Mouse (Mus musculus): ENCODE measurements around the gene Plcb1. TPM values are rescaled to one million over a fixed set of nuclear protein-coding genes. Genes with fewer than 3 reads are reported as not detected.

The Plcb1 gene
- polyA plus RNA-seq, 1 experiment from 2014 or later = 7.9 TPM

- no peak overlapping the region for H3K4me2 ChIP-seq (ENCODE audit: low read depth, low read length)
- peak; percentile 71 for DNase-seq
- WGBS (ENCODE audit: insufficient replicate concordance) = 40% methylated on average over 3 of the region's 3 CpGs
- H3K9me3 ChIP-seq (ENCODE audit: low read length) = no peaks in the 10 kb centered on the region
- H3K9ac ChIP-seq (replicated peaks) = no peak overlapping the region
- H3K4me1 ChIP-seq (ENCODE audit: insufficient read depth) = peaks cover 4% of the 10 kb centered on the region; the same call in 1 of the 2 replicates
- TF ChIP-seq CTCF (IDR thresholded peaks at IDR 0.05; ENCODE audit: low read depth) = no peak
- peak; percentile 54 for TF ChIP-seq EP300 (IDR thresholded peaks at IDR 0.05; ENCODE audit: low read depth)
- no peak overlapping the region for H3K4me3 ChIP-seq (ENCODE audit: low read depth, low read length)
- no peaks in the 10 kb centered on the region for H3K27me3 ChIP-seq (ENCODE audit: insufficient read depth, low read length)
- H3K27ac ChIP-seq (ENCODE audit: low read depth) = peak overlapping the region; percentile 31
- ATAC-seq = peak; percentile 97
- H3K36me3 ChIP-seq (replicated peaks; ENCODE audit: insufficient read depth, low read length) = no peaks in the 10 kb centered on the region
These were observed 191.0 kb downstream of the Plcb1 start for GRCm38 (mm10) chr2:134976796-134977330.

GRCm38 (mm10) chr2:134977641-134978040, 191.8 kb downstream of the Plcb1 start:
- Histone ChIP-seq H3K9ac (replicated peaks) (no peak overlapping the region), H3K9me3 (ENCODE audit: low read length) (no peaks in the 10 kb centered on the region), H3K36me3 (replicated peaks; ENCODE audit: insufficient read depth, low read length) (no peaks in the 10 kb centered on the region), H3K4me2 (ENCODE audit: low read depth, low read length) (no peak overlapping the region), H3K27ac (ENCODE audit: low read depth) (peak overlapping the region; percentile 31), H3K4me3 (ENCODE audit: low read depth, low read length) (no peak overlapping the region), H3K27me3 (ENCODE audit: insufficient read depth, low read length) (no peaks in the 10 kb centered on the region), H3K4me1 (ENCODE audit: insufficient read depth) (peaks cover 4% of the 10 kb centered on the region; the same call in 1 of the 2 replicates)
- no peak for TF ChIP-seq EP300 (IDR thresholded peaks at IDR 0.05; ENCODE audit: low read depth)
- no peak for TF ChIP-seq CTCF (IDR thresholded peaks at IDR 0.05; ENCODE audit: low read depth)
- no peak for DNase-seq
- WGBS (ENCODE audit: insufficient replicate concordance) = 66% methylated on average over 1 of the region's 1 CpGs
- ATAC-seq = no peak

GRCm38 (mm10) chr2:134981394-134981793, 195.5 kb downstream of the Plcb1 start:
- H3K4me1 ChIP-seq (ENCODE audit: insufficient read depth) = no peaks in the 10 kb centered on the region
- no peaks in the 10 kb centered on the region for H3K9me3 ChIP-seq (ENCODE audit: low read length)
- TF ChIP-seq CTCF (IDR thresholded peaks at IDR 0.05; ENCODE audit: low read depth) (no peak), EP300 (IDR thresholded peaks at IDR 0.05; ENCODE audit: low read depth) (no peak)
- no peak overlapping the region for H3K4me3 ChIP-seq (ENCODE audit: low read depth, low read length)
- H3K36me3 ChIP-seq (replicated peaks; ENCODE audit: insufficient read depth, low read length) = no peaks in the 10 kb centered on the region
- no peak overlapping the region for H3K9ac ChIP-seq (replicated peaks)
- DNase-seq (no peak), ATAC-seq (no peak)
- no peaks in the 10 kb centered on the region for H3K27me3 ChIP-seq (ENCODE audit: insufficient read depth, low read length)
- H3K27ac ChIP-seq (ENCODE audit: low read depth) = no peak overlapping the region
- H3K4me2 ChIP-seq (ENCODE audit: low read depth, low read length) = no peak overlapping the region

GRCm38 (mm10) chr2:134984884-134985283, 199.0 kb downstream of the Plcb1 start:
- Histone ChIP-seq H3K36me3 (replicated peaks; ENCODE audit: insufficient read depth, low read length) (no peaks in the 10 kb centered on the region), H3K27ac (ENCODE audit: low read depth) (no peak overlapping the region), H3K4me2 (ENCODE audit: low read depth, low read length) (no peak overlapping the region), H3K27me3 (ENCODE audit: insufficient read depth, low read length) (no peaks in the 10 kb centered on the region), H3K4me1 (ENCODE audit: insufficient read depth) (no peaks in the 10 kb centered on the region), H3K4me3 (ENCODE audit: low read depth, low read length) (no peak overlapping the region), H3K9me3 (ENCODE audit: low read length) (no peaks in the 10 kb centered on the region), H3K9ac (replicated peaks) (no peak overlapping the region)
- WGBS (ENCODE audit: insufficient replicate concordance) = 74% methylated on average over 3 of the region's 3 CpGs
- DNase-seq (no peak), ATAC-seq (no peak)
- TF ChIP-seq EP300 (IDR thresholded peaks at IDR 0.05; ENCODE audit: low read depth) (no peak), CTCF (IDR thresholded peaks at IDR 0.05; ENCODE audit: low read depth) (no peak)

- Histone ChIP-seq H3K27ac (ENCODE audit: low read depth) (no peak overlapping the region), H3K9me3 (ENCODE audit: low read length) (no peaks in the 10 kb centered on the region), H3K36me3 (replicated peaks; ENCODE audit: insufficient read depth, low read length) (no peaks in the 10 kb centered on the region), H3K4me3 (ENCODE audit: low read depth, low read length) (no peak overlapping the region), H3K9ac (replicated peaks) (no peak overlapping the region), H3K27me3 (ENCODE audit: insufficient read depth, low read length) (no peaks in the 10 kb centered on the region), H3K4me2 (ENCODE audit: low read depth, low read length) (no peak overlapping the region), H3K4me1 (ENCODE audit: insufficient read depth) (no peaks in the 10 kb centered on the region)
- TF ChIP-seq CTCF (IDR thresholded peaks at IDR 0.05; ENCODE audit: low read depth) (no peak), EP300 (IDR thresholded peaks at IDR 0.05; ENCODE audit: low read depth) (no peak)
- ATAC-seq = no peak
- 77% methylated on average over 5 of the region's 5 CpGs for WGBS (ENCODE audit: insufficient replicate concordance)
- DNase-seq = no peak
These were observed 202.1 kb downstream of the Plcb1 start for GRCm38 (mm10) chr2:134987978-134988377.

GRCm38 (mm10) chr2:134989650-134990292, 203.9 kb downstream of the Plcb1 start:
- TF ChIP-seq EP300 (IDR thresholded peaks at IDR 0.05; ENCODE audit: low read depth) (no peak), CTCF (IDR thresholded peaks at IDR 0.05; ENCODE audit: low read depth) (no peak)
- no peak overlapping the region for H3K9ac ChIP-seq (replicated peaks)
- no peak overlapping the region for H3K4me2 ChIP-seq (ENCODE audit: low read depth, low read length)
- no peaks in the 10 kb centered on the region for H3K27me3 ChIP-seq (ENCODE audit: insufficient read depth, low read length)
- no peak overlapping the region for H3K27ac ChIP-seq (ENCODE audit: low read depth)
- ATAC-seq = no peak
- H3K4me3 ChIP-seq (ENCODE audit: low read depth, low read length) = no peak overlapping the region
- H3K9me3 ChIP-seq (ENCODE audit: low read length) = no peaks in the 10 kb centered on the region
- H3K36me3 ChIP-seq (replicated peaks; ENCODE audit: insufficient read depth, low read length) = no peaks in the 10 kb centered on the region
- 56% methylated on average over 9 of the region's 9 CpGs for WGBS (ENCODE audit: insufficient replicate concordance)
- no peaks in the 10 kb centered on the region for H3K4me1 ChIP-seq (ENCODE audit: insufficient read depth)
- DNase-seq = no peak
